Mouse (Mus musculus): ENCODE results near the gene Psat1. TPM values are rescaled to one million over a fixed set of nuclear protein-coding genes. Genes with fewer than 3 reads are reported as not detected.

Psat1 gene
- total RNA-seq, 2 experiments from 2014 or later = 96.4 to 119 TPM

GRCm38 (mm10) chr19:15925719-15926045 lies 21.5 kb downstream of the Psat1 start:
- intact Hi-C loops (cut with DNase I) = no loop called here

GRCm38 (mm10) chr19:15924866-15925718 lies 22.0 kb downstream of the Psat1 start:
- DNase-seq (ENCODE audit: low spot score in 2 of 2) = peak; percentile 85 to 87
- intact Hi-C loops (cut with DNase I) = no loop called here

More at GRCm38 (mm10) chr19:15925719-15926045, 21.5 kb downstream of the Psat1 start:
- peak; percentile 47 to 56 for DNase-seq (ENCODE audit: low spot score in 2 of 2)

GRCm38 (mm10) chr19:15924181-15924865 lies 22.8 kb downstream of the Psat1 start:
- peak; percentile 66 to 68 for DNase-seq (ENCODE audit: low spot score in 2 of 2)
- intact Hi-C loops (cut with DNase I) = no loop called here

GRCm38 (mm10) chr19:15923426-15923825 lies 23.7 kb downstream of the Psat1 start:
- intact Hi-C loops (cut with DNase I) = no loop called here
- DNase-seq (ENCODE audit: low spot score in 2 of 2) = no peak

- intact Hi-C loops (cut with DNase I) = no loop called here
- DNase-seq (ENCODE audit: low spot score in 2 of 2) = no peak
These were observed 27.8 kb downstream of the Psat1 start for GRCm38 (mm10) chr19:15919336-15919735.

- intact Hi-C loops (cut with DNase I) = no loop called here
- no peak for DNase-seq (ENCODE audit: low spot score in 2 of 2)
These were observed 29.0 kb downstream of the Psat1 start for GRCm38 (mm10) chr19:15918111-15918510.

- intact Hi-C loops (cut with DNase I) = no loop called here
These were observed 33.7 kb downstream of the Psat1 start for GRCm38 (mm10) chr19:15913249-15913997.

GRCm38 (mm10) chr19:15911441-15911840 lies 35.7 kb downstream of the Psat1 start:
- no peak for DNase-seq (ENCODE audit: low spot score in 2 of 2)
- intact Hi-C loops (cut with DNase I) = no loop called here

More at GRCm38 (mm10) chr19:15913249-15913997, 33.7 kb downstream of the Psat1 start:
- no peak for DNase-seq (ENCODE audit: low spot score in 2 of 2)

- intact Hi-C loops (cut with DNase I) = no loop called here
These were observed 36.1 kb downstream of the Psat1 start for GRCm38 (mm10) chr19:15910987-15911386.

GRCm38 (mm10) chr19:15910488-15910887 lies 36.6 kb downstream of the Psat1 start:
- intact Hi-C loops (cut with DNase I) = no loop called here
- no peak for DNase-seq (ENCODE audit: low spot score in 2 of 2)

More at GRCm38 (mm10) chr19:15910987-15911386, 36.1 kb downstream of the Psat1 start:
- DNase-seq (ENCODE audit: low spot score in 2 of 2) = no peak

- intact Hi-C loops (cut with DNase I) = no loop called here
- no peak for DNase-seq (ENCODE audit: low spot score in 2 of 2)
These were observed 39.1 kb downstream of the Psat1 start for GRCm38 (mm10) chr19:15908016-15908415.

- no peak for DNase-seq (ENCODE audit: low spot score in 2 of 2)
- intact Hi-C loops (cut with DNase I) = no loop called here
These were observed 42.4 kb downstream of the Psat1 start for GRCm38 (mm10) chr19:15904734-15905133.

GRCm38 (mm10) chr19:15903508-15904480 lies 43.3 kb downstream of the Psat1 start:
- no peak for DNase-seq (ENCODE audit: low spot score in 2 of 2)

GRCm38 (mm10) chr19:15895681-15896080 lies 51.5 kb downstream of the Psat1 start:
- DNase-seq (ENCODE audit: low spot score in 2 of 2) = no peak
- intact Hi-C loops (cut with DNase I) = no loop called here

More at GRCm38 (mm10) chr19:15903508-15904480, 43.3 kb downstream of the Psat1 start:
- intact Hi-C loops (cut with DNase I) = no loop called here

GRCm38 (mm10) chr19:15892146-15892545 lies 55.0 kb downstream of the Psat1 start:
- DNase-seq (ENCODE audit: low spot score in 2 of 2) = no peak
- intact Hi-C loops (cut with DNase I) = no loop called here

GRCm38 (mm10) chr19:15888466-15888865 lies 58.7 kb downstream of the Psat1 start:
- intact Hi-C loops (cut with DNase I) = no loop called here
- no peak for DNase-seq (ENCODE audit: low spot score in 2 of 2)

GRCm38 (mm10) chr19:15882705-15883426 lies 64.3 kb downstream of the Psat1 start:
- DNase-seq (ENCODE audit: low spot score in 2 of 2) = no peak
- intact Hi-C loops (cut with DNase I) = no loop called here

GRCm38 (mm10) chr19:15880731-15881130 lies 66.4 kb downstream of the Psat1 start:
- DNase-seq (ENCODE audit: low spot score in 2 of 2) = no peak
- intact Hi-C loops (cut with DNase I) = no loop called here

All from left cerebral cortex, postnatal 36 days (tissue).